Mouse (Mus musculus): Measurements from ENCODE around the gene Mpc1.
A peak's percentile ranks its signal among the peaks of the same experiment; 100 is the strongest.

Mpc1 gene

DNA sequence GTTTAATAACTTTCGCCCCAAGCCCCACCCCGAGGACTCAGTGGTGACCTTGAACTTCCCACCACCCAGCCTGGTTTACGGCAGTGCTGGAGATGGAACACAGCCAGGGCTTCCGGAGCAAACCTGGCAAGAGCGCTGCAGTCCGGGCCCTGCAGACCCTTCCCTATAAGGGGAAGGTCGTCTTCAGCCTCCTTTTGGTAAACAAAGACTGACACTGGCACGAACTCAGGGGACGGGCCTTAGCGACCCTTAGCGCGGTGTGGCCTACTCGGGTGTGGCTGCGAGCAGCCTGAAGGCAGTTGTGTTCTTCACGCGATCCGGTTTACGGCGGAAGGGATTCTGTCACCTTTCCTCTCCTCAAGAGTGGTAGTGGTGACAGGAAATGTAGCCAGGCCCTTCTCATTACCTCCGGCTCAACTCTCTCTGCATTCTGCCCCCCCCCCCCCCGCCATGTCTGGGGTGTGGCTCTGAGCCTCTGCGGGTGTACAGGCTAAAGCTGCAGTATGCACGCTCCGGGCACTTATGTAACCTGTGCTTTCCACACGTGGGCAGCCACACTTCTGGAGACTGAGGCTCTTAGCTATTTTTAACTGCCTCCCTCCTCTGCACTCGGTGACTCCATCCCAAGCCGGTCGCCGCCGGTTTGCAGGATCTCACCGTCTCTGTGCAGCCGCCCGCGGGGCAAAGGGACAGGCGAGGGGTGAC is at the start of gene Mpc1:
Gene Mpc1 (plus strand): TSS at position 84 of the 705 bp plus-strand sequence.
- peak; percentile 56 for DNase-seq (ENCODE audit: low spot score)

GRCm38 (mm10) chr17:8233618-8234214 is 49.0 kb upstream of the Mpc1 start:
- DNase-seq (ENCODE audit: low spot score), result no peak

GRCm38 (mm10) chr17:8234537-8234936 is 48.2 kb upstream of the Mpc1 start:
- no peak for DNase-seq (ENCODE audit: low spot score)

DNA sequence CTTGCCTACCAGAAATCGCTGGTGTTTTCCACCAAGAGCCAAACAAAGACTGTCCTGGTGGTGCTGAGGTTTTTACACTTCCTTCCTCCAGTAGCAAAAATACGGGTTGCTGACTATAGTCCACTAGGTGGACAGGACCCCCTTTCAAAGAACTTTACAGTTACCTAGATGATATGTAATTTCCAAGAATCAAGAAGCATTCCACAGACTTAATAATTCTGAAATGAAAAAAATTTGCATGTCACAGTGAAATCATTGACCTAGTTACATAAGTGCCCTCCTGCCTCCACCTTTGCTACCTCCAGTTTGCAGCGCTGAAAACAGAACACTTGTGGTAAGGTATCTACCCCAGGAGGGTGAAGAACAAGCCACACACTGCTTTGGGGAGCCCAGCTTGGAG is 47.0 kb upstream of the Mpc1 start, which contains the start of gene Ccr6:
Gene Ccr6 (plus strand): TSS at position 301 of the 400 bp plus-strand sequence.
- DNase-seq (ENCODE audit: low spot score), result no peak

DNA sequence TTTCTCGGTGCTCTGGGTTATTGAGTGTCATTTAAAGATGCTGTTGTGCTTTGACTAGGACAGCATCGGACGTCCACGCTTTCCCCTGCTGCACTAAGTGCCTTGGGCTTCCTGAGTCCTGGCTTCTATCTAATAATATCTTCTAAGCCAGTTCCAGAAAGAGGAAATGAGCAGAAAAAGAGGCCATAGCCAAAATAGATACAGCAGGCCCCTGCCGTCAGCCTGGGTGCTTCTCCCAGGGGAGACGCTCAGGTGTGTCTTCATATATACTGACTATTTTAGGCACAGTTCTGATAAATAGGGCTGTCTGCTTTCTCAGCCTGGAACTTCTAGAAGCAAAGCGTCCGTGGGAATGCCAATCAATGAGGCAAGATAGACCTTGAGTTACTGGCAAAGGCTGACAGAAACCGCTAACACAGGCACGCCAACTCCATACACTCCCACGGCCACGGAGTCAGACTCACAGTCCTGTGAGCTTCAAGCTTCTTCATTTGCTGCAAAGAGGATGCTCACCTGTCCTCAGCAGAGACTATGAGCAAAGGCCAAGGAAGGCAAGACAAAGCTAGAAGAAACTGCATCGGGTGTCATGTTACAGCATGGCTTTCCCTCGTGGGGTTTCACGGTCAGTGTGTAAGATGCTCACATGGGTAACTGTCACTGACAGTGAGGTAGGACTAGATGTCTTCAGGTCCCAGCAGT is 44.5 kb upstream of the Mpc1 start:
- no peak for DNase-seq (ENCODE audit: low spot score)

GRCm38 (mm10) chr17:8239561-8239960 is 43.1 kb upstream of the Mpc1 start:
- DNase-seq (ENCODE audit: low spot score), result no peak

- DNase-seq (ENCODE audit: low spot score), result no peak
These were observed 42.2 kb upstream of the Mpc1 start for GRCm38 (mm10) chr17:8240517-8240916.

DNA sequence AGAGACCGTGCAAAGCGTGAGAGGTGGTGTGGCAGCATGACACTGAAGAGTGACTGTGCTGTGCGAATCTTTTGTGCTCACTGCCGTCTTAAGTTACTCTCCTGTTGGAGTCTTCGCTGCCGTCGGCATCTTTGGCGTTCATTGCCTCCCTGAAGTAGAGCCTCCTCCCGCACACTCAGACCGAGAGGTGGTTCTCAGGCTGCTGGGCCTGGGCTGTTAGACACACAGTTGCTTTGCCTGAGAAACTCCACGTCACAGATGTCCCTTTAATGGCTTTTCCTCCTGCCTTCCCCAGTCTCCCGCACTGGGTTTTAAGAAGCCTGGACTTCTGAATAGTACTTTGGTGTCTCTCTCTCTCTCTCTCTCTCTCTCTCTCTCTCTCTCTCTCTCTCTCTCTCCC is 41.1 kb upstream of the Mpc1 start:
- no peak for DNase-seq (ENCODE audit: low spot score)

- DNase-seq (ENCODE audit: low spot score), result no peak
These were observed 40.5 kb upstream of the Mpc1 start for GRCm38 (mm10) chr17:8242186-8242585.

- DNase-seq (ENCODE audit: low spot score), result no peak
These were observed 38.6 kb upstream of the Mpc1 start for GRCm38 (mm10) chr17:8244124-8244523.

DNA sequence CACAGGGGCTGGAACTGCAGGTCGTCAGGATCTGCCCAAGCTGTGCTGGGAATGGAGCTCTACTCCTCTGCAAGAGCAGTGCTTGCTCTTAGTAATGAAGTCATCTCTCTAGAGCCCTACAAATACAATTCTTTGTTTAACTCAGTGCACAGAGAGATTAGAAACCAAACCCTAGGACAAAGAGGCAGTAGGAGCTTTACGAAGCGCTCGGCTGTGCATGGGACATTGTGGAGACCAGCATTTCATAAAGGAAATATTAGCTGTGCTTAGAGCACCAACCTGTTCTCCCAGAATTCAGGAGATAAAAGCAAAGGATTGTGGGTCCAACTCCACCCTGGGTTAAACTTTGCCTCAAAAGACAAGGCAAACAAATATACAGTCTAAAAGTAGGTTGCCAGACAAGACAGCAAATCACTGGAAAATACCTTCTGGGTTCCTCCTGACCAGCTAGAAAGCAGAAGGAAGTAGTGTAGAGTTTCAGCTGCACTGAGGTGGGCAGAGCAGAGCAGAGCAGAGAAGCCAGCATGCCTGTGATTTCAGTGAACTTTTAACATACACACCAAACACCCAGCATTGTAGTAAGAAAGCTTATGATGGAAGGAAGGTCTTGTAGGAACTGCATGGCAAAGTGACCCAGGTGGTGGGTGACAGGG is 36.5 kb upstream of the Mpc1 start:
- no peak for DNase-seq (ENCODE audit: low spot score)

DNA sequence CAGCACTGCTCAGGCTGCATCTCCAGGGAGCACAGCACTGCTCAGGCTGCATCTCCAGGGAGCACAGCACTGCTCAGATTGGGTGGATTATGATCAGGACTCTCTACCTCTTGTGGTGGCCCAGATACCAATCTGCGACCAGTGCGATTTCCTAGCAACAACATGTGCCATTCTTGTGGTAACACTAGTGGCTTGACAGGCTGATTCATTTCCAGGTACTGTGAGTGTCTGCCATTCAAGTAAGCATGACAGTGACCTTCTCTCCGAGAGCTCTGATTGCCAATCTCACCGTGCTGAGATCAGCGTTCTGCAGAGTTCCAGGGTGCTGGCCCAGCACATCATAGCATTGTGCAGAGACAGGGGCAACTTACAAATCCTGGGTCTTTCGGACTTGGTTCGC is 31.0 kb upstream of the Mpc1 start:
- DNase-seq (ENCODE audit: low spot score), result no peak

- no peak for DNase-seq (ENCODE audit: low spot score)
These were observed 28.4 kb upstream of the Mpc1 start for GRCm38 (mm10) chr17:8254268-8254667.

GRCm38 (mm10) chr17:8254914-8255313 is 27.8 kb upstream of the Mpc1 start:
- no peak for DNase-seq (ENCODE audit: low spot score)

- DNase-seq (ENCODE audit: low spot score), result no peak
These were observed 27.1 kb upstream of the Mpc1 start for GRCm38 (mm10) chr17:8255583-8255982.

GRCm38 (mm10) chr17:8256982-8257381 is 25.7 kb upstream of the Mpc1 start:
- no peak for DNase-seq (ENCODE audit: low spot score)

GRCm38 (mm10) chr17:8264638-8265037 is 18.1 kb upstream of the Mpc1 start:
- peak; percentile 8 for DNase-seq (ENCODE audit: low spot score)

DNA sequence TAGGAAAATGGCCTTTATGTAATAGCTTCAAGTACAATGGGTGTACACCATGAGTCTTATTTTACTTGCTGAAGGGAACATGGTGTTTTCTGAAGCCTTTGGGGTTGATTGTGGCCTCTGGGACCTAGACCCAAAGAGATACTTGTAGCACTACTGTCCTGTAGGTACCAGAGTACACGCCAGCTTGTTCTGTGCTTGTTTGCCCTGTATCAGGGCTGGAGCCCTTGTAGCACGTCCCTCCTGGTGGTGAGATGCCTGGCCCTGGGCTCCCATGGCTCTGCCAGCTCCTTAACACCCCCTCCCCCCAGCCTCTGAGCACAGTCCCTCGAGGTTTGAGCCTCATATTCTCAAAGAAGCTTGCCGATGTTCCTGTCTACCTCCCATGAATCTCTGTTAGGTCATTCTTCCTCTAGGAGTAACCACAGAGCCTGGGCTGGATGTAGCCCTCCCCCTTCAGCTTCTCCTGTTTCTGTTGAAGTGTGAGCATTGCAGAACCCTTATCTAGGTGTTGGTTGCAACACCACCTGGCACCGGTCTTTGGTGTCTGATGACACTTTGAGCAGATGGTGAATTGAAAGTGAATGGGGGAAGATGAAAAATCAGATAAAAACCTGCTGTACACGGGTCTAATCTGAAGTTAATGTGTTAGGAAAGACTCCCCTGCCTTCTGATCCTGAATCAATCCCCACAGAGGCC is 10.5 kb upstream of the Mpc1 start:
- DNase-seq (ENCODE audit: low spot score), result no peak

DNA sequence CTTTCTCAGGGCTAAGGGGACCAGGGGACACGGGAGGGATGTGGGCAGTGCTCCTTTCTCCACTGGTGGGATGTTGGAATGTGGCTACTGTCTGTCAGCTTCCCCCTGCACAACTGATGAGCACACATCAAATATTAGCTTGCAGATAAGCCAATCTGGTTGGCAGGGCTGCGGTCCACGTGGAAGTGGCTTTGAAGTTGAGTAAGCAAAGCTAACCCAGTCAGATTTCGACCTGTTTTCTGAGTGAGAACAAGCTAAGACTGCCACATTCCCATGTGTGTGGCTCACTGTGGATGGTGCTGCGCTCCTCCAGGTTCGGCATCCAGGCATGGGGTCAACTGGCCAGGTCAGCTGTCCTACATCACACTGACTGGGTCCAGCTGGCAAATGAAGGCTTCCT is 9.8 kb upstream of the Mpc1 start:
- DNase-seq (ENCODE audit: low spot score), result no peak

- DNase-seq (ENCODE audit: low spot score), result no peak
These were observed 6.6 kb upstream of the Mpc1 start for GRCm38 (mm10) chr17:8276071-8276470.

DNA sequence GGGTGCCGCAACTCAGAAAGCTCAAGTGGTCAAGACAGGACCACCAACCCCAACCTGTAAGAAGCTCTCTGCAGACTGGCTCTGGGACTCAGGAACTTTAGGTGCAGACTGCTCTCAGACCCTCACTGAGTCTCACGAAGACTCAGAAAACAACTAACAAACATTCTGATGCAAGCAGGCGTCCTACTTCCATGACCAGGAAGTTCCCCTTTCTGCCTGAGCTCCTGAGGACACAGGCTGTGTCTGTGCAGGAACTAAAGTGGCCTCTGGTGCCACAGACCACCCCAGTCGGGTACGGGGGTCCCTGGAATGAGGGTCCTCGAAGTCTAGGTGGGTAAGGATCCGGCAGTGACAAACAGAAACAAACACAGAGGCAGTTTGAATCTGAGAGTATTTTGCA is 6.0 kb upstream of the Mpc1 start:
- DNase-seq (ENCODE audit: low spot score), result no peak

DNA sequence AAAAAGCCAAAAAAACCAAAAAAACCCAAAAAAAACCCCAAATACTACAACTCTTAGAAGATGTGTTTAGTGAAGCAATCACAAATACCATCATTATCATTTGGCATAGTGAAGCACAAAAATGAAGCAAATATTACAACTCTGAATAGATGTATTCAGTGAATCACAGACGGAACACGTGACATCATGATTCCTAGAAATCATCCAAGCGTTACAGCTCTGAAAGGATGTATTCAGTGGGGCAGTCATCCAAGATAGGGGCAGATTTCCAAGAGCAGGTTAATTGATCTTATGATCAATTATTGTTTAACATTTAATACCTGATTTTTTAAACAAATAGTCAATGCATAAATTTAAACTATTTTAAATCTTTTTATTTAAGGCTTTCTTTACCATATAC is 5.4 kb upstream of the Mpc1 start:
- no peak for DNase-seq (ENCODE audit: low spot score)

Measured in ovary, adult 18-20 months (tissue).